Mouse (Mus musculus) lung, embryonic 14.5 days (tissue): ENCODE data around the gene Polr3f. TPM values are rescaled to one million over a fixed set of nuclear protein-coding genes. Genes with fewer than 3 reads are reported as not detected.

Experiments
- ATAC-seq: fragments of 200-750 bp; cut with Nextera tagmentation; 2 replicates; pipeline ENCODE4 v1.8.0; 2017; ENCODE audit warnings: mild to moderate bottlenecking, moderate TSS enrichment, moderate library complexity; ENCODE audit not compliant: insufficient read depth
- DNase-seq: peaks from one replicate; pipeline ENCODE4 v3.0.0-alpha.2; 2015
- H3K27ac ChIP-seq: fragments of 300-500 bp; sonication (generic); 2 replicates; pipeline ENCODE4 v1.5.1; 2014; ENCODE audit warnings: low read depth, mild to moderate bottlenecking, moderate library complexity
- H3K27me3 ChIP-seq: fragments of 300-500 bp; sonication (generic); 2 replicates; pipeline ENCODE4 v1.6.1; 2014; ENCODE audit warnings: low read length, control low read depth; ENCODE audit not compliant: insufficient read depth
- H3K36me3 ChIP-seq: fragments of 300-500 bp; sonication (generic); 2 replicates; pipeline ENCODE4 v1.6.1; 2014; ENCODE audit warnings: control low read depth; ENCODE audit not compliant: insufficient read depth
- H3K4me1 ChIP-seq: fragments of 300-500 bp; sonication (generic); 2 replicates; pipeline ENCODE4 v1.6.1; 2014; ENCODE audit warnings: antibody characterized with exemption, control low read depth; ENCODE audit not compliant: insufficient read depth
- H3K4me2 ChIP-seq: fragments of 300-500 bp; sonication (generic); 2 replicates; pipeline ENCODE4 v1.6.1; 2014; ENCODE audit warnings: mild to moderate bottlenecking
- H3K4me3 ChIP-seq: fragments of 300-500 bp; sonication (generic); 2 replicates; pipeline ENCODE4 v1.5.1; 2014; ENCODE audit warnings: low read depth, low read length
- H3K9ac ChIP-seq: fragments of 300-500 bp; sonication (generic); 2 replicates; pipeline ENCODE4 v1.6.1; 2014
- H3K9me3 ChIP-seq: fragments of 300-500 bp; sonication (generic); 2 replicates; pipeline ENCODE4 v1.6.1; 2016; ENCODE audit warnings: low read depth, low read length, control low read depth
- CTCF ChIP-seq: IDR thresholded peaks from 2 replicates; pipeline ENCODE4 v1.5.1; 2016; ENCODE audit warnings: antibody characterized with exemption, low read depth
- WGBS: fragments of 180-500 bp; shearing (Covaris S2); extraction: QIAGEN DNeasy Blood & Tissue Kit; methylation state at CpG from one replicate; pipeline ENCODE4 v1.1.7; 2014; 5-methylcytosine and 5-hydroxymethylcytosine counted together
- polyA plus RNA-seq: library from polyadenylated mRNA; unstranded; fragments of >200 nt; fragmentation: Nextera tagmentation; extraction: Ambion mirVana; gene quantifications from 2 replicates; pipeline ENCODE4 v1.2.1, GENCODE M21; 2014

Gene Polr3f
- polyA plus RNA-seq, 1 experiment from 2014 or later: 29.7 TPM

GRCm38 (mm10) chr2:144588723-144589122 is 61.2 kb downstream of the Polr3f start:
- Histone ChIP-seq H3K4me2 (no peak overlapping the region), H3K27me3 (no peaks in the 10 kb centered on the region), H3K9me3 (no peaks in the 10 kb centered on the region), H3K36me3 (peaks cover 56% of the 10 kb centered on the region), H3K4me3 (no peak overlapping the region), H3K4me1 (no peaks in the 10 kb centered on the region), H3K9ac (no peak overlapping the region), H3K27ac (no peak overlapping the region)
- DNase-seq (no peak), ATAC-seq (no peak)
- 75% methylated on average over 4 of the region's 4 CpGs for WGBS
- peak; percentile 55 for TF ChIP-seq CTCF

Other genes with a start within 250 kb of the Polr3f start
- 3.1 and 3.4 TPM in 2 replicates for gene Ovol2, start 195.6 kb upstream of the Polr3f start, polyA plus RNA-seq
- gene Kat14, start 158.7 kb upstream of the Polr3f start, polyA plus RNA-seq: 40.1 and 43.7 TPM in 2 replicates
- gene Pet117, start 158.7 kb upstream of the Polr3f start, polyA plus RNA-seq: 0.80 and 1.4 TPM in 2 replicates
- 0.67 and 2.0 TPM in 2 replicates for gene Dzank1, start 304 bp upstream of the Polr3f start, polyA plus RNA-seq
- gene Rbbp9, start 23.2 kb downstream of the Polr3f start, polyA plus RNA-seq: 60.4 and 64.1 TPM in 2 replicates
- 89.1 and 93.1 TPM in 2 replicates for gene Sec23b, start 28.5 kb downstream of the Polr3f start, polyA plus RNA-seq
- gene Smim26, start 66.3 kb downstream of the Polr3f start, polyA plus RNA-seq: 29.0 and 34.5 TPM in 2 replicates
- 35.0 and 39.9 TPM in 2 replicates for gene Dtd1, start 72.2 kb downstream of the Polr3f start, polyA plus RNA-seq